Mouse (Mus musculus): ENCODE data around the gene Pxk. TPM values are rescaled to one million over a fixed set of nuclear protein-coding genes. Genes with fewer than 3 reads are reported as not detected.

The Pxk gene
- total RNA-seq, 1 experiment from 2014 or later = 52.8 TPM

- no peak for DNase-seq
These were observed 108.3 kb downstream of the Pxk start for GRCm38 (mm10) chr14:8206179-8206910.

GRCm38 (mm10) chr14:8207105-8207504 lies 109.1 kb downstream of the Pxk start:
- no peak for DNase-seq

- DNase-seq = no peak
These were observed 109.5 kb downstream of the Pxk start for GRCm38 (mm10) chr14:8207543-8207942.

- peak; percentile 42 for DNase-seq
These were observed 110.9 kb downstream of the Pxk start for GRCm38 (mm10) chr14:8208876-8209275.

- no peak for DNase-seq
These were observed 111.9 kb downstream of the Pxk start for GRCm38 (mm10) chr14:8209896-8210295.

GRCm38 (mm10) chr14:8212996-8213395 lies 115.0 kb downstream of the Pxk start:
- no peak for DNase-seq

GRCm38 (mm10) chr14:8213803-8214224 lies 115.8 kb downstream of the Pxk start, which contains the start of gene Kctd6:
Gene Kctd6 (plus strand): TSS chr14:8214140.
- peak; percentile 100 for DNase-seq

Other genes with a start within 250 kb of the Pxk start
- not detected in 2 replicates for gene Gm45521, start 140.9 kb upstream of the Pxk start, total RNA-seq (2021)
- 0.33 and 0.39 TPM in 2 replicates for gene Dnase1l3, start 103.6 kb upstream of the Pxk start, total RNA-seq (2021)
- gene Abhd6, start 95.3 kb upstream of the Pxk start, total RNA-seq (2021) = 90.3 and 96.4 TPM in 2 replicates
- 36.2 and 38.2 TPM in 2 replicates for gene Rpp14, start 17.8 kb upstream of the Pxk start, total RNA-seq (2021)
- 313 and 323 TPM in 2 replicates for gene Pdhb, start 74.8 kb downstream of the Pxk start, total RNA-seq (2021)
- 12.9 and 13.7 TPM in 2 replicates for gene Kctd6, start 115.9 kb downstream of the Pxk start, total RNA-seq (2021)
- gene Acox2, start 161.1 kb downstream of the Pxk start, total RNA-seq (2021) = 0.43 and 1.5 TPM in 2 replicates
- gene Fam107a, start 219.8 kb downstream of the Pxk start, total RNA-seq (2021) = 1.6 and 2.9 TPM in 2 replicates

Measured in adrenal gland, postnatal 25 days (tissue).